Mouse (Mus musculus) kidney, postnatal 25 days (tissue): ENCODE data around the gene Ccdc96.

Source experiments
- DNase-seq, 2 experiments: peaks; one replicate each; pipeline ENCODE4 v3.0.0; 2021; ENCODE audit warnings: mixed read lengths in 2 of 2

Gene Ccdc96

DNA sequence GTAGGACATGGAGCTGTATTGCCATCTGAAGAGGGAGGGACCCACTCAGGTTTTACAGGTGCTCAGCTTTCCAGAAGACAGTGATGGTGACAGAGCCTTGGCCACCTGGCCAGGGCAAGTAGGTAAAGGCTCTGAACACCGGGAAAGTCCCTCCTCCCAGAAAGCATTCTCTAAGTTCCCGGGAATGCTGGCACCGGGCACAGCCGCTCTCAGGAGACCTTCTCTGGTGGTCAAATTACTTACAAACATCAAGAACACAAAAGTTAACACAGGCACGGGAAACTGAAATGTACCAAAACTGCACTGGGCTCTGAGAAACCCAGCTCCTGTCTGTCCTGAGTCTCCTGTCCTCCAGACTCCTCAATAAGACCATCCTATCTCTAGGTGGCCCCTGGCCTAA, 45.3 kb downstream of the Ccdc96 start:
- no peak for DNase-seq

DNA sequence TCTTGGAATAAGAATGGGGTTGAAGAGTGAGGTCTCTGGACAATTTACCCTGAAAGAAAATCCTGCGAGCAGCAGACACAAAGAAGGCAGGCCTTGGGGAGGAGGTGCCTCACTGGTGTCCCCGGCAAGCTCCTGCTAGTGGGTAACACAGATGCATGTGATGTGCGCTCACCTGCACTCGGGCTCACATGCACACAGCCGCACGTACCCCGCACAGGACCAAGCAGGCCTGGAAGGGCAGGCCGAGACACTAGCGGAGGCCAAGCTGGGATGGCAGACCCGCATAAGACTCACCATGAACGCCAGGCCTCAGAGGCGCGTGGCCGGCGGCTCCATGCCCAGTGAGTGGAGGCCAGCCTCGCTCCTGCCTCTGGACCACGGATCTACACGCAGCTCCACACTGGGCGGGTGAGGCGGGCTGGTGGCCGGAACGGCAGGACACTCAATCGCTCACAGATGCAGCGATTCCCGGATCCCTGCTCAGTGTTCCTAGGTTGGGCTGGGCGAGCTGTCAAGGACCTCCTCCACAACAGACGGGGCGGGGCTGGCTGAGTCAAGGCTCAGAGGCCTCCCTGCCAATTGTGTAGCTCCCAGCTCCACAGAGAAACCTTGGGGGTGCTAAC, 45.9 kb downstream of the Ccdc96 start:
- DNase-seq = peak; percentile 97 to 98

DNA sequence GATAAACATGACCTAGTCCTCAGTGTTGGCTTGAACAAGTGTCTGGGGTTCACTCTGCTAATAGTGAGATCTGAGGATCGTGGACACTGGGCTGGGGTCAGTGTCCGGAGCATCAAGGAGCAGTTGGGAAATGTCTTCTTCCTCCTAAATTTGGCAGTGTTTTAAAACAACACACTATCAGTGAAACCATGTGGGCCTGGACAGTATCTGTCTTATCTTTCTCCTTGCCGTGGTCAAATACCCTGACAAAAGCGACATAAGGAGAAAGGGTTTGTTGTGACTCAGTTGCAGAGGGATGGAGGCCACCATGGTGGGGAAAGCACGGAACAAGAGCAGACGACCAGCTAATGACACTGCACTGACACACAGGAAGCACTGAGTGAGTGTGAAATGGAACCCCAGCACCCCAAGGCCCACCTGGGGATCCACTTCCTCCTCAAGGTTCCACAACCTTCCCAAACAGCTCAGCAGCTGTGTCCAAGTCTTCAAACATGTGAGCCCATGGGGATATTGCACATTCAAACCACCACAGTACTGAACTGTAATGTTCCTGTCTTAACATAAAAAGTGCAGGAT, 50.2 kb downstream of the Ccdc96 start:
- no peak for DNase-seq

DNA sequence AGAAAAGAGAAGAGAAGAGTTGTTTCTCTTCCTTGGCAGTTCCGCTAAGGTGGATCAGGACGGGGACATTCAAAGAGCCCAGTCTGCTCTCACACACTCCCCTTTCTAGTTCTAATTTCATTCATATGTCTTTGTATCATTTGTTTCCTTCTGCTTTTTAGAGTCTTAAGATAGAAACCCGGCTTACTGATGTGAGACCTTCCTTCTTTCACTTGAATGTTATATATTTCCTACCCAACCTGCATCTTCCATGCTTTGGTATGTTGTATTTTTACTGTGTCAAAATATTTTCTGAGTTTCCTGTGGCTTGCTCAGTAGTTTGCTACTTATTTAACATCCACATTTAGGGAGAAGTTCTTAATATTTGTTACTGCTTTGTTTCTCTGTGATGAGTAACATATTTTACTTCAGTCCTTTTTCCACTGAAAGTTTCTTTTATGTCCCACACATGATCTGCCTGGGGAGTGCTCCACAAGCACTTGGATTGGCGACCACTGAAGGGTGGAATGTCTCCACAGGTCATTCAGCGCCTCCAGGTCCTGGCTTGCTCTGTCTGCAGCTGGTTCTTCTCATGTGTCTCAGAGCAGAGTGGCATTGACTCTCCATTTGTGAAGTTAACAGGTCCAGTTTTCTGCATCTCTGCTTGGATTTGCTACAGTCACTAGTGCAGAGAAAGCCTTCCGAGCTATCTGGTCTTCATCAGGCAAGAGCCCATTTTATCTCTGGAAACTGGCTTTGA, 51.2 kb downstream of the Ccdc96 start:
- no peak for DNase-seq

DNA sequence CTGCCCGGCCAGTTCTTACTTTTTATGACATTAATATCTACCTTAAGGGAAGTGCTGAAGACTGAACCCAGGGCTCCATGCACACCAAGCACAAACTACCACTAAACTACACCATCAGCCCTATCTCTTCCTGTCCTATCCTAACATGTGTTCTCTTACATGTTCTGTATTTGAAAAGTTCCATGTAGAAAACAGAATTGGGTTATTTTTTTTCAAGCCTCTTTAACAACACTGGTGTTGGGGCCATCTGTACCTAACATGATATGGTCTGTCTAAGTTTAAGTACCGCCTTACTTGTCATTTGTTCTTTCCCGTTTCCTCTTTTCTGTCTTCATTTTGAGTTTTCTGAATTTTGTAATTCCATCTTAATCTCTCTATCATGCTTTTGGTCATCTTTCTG, 52.0 kb downstream of the Ccdc96 start:
- no peak for DNase-seq
